Mouse (Mus musculus) embryonic facial prominence, embryonic 10.5 days (tissue): ENCODE results near the gene Fbxo11. TPM values are rescaled to one million over a fixed set of nuclear protein-coding genes. Genes with fewer than 3 reads are reported as not detected.

Experiments used
- DNase-seq: peaks from one replicate; pipeline ENCODE4 v3.0.0-alpha.2; 2017; ENCODE audit warnings: low spot score
- H3K27ac ChIP-seq: fragments of 300-500 bp; sonication (generic); replicated peaks from 2 replicates; pipeline ENCODE4 v1.5.1; 2016; ENCODE audit warnings: mild to moderate bottlenecking
- H3K27me3 ChIP-seq: fragments of 300-500 bp; sonication (generic); replicated peaks from 2 replicates; pipeline ENCODE4 v1.6.1; 2016; ENCODE audit warnings: low read depth, mild to moderate bottlenecking; ENCODE audit not compliant: poor library complexity, severe bottlenecking
- H3K36me3 ChIP-seq: fragments of 300-500 bp; sonication (generic); replicated peaks from 2 replicates; pipeline ENCODE4 v1.6.1; 2016; ENCODE audit warnings: mild to moderate bottlenecking, moderate library complexity
- H3K4me1 ChIP-seq: fragments of 300-500 bp; sonication (generic); 2 replicates; pipeline ENCODE4 v1.6.1; 2016
- H3K4me3 ChIP-seq: fragments of 300-500 bp; sonication (generic); 2 replicates; pipeline ENCODE4 v1.5.1; 2016; ENCODE audit warnings: mild to moderate bottlenecking, moderate library complexity
- H3K9me3 ChIP-seq: fragments of 300-500 bp; sonication (generic); 2 replicates; pipeline ENCODE4 v1.6.1; 2016; ENCODE audit warnings: mild to moderate bottlenecking
- WGBS: fragments of 180-500 bp; shearing (Covaris S2); methylation state at CpG from one replicate; pipeline ENCODE4 v1.1.7; 2016; 5-methylcytosine and 5-hydroxymethylcytosine counted together
- polyA plus RNA-seq: library from polyadenylated mRNA; unstranded; fragments of >200 nt; fragmentation: Nextera tagmentation; extraction: Ambion mirVana; gene quantifications from 2 replicates; pipeline ENCODE4 v1.2.1, GENCODE M21; 2016

The Fbxo11 gene
- polyA plus RNA-seq, 1 experiment from 2014 or later = 17.5 TPM

GRCm38 (mm10) chr17:88095517-88096198 is 30.6 kb upstream of the Fbxo11 start:
- Histone ChIP-seq H3K27ac (no peak overlapping the region), H3K4me3 (no peak overlapping the region), H3K9me3 (no peaks in the 10 kb centered on the region), H3K4me1 (no peaks in the 10 kb centered on the region), H3K36me3 (no peaks in the 10 kb centered on the region), H3K27me3 (no peaks in the 10 kb centered on the region)
- DNase-seq = no peak
- WGBS = 74% methylated on average over 10 of the region's 10 CpGs

- H3K4me3 ChIP-seq = no peak overlapping the region
- DNase-seq = no peak
- H3K27me3 ChIP-seq = no peaks in the 10 kb centered on the region
- no peaks in the 10 kb centered on the region for H3K9me3 ChIP-seq
- 89% methylated on average over 12 of the region's 12 CpGs for WGBS
- H3K4me1 ChIP-seq = no peaks in the 10 kb centered on the region
- H3K27ac ChIP-seq = no peak overlapping the region
- H3K36me3 ChIP-seq = no peaks in the 10 kb centered on the region
Measured at GRCm38 (mm10) chr17:88094327-88094726, 29.2 kb upstream of the Fbxo11 start.

DNA sequence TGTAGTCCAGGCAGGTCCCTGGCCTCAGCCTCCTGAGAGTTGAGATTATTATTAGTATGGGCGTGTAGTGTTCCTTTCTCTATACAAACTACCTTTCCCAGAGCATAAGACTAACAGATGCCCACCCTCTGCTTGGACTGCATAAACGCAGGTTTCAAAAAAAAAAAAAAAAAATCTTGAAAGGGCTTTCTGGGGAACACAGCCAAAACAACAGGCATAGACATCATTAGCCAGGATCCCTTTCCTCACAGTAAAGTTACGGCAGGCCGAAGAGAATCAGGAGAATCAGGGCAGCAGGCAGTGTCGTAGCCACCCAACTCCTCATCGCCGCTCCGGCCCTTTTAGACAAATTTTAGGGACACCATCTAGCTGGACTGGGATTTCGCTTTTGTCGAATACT is 28.7 kb upstream of the Fbxo11 start:
- Histone ChIP-seq H3K4me3 (no peak overlapping the region), H3K27me3 (no peaks in the 10 kb centered on the region), H3K4me1 (no peaks in the 10 kb centered on the region), H3K27ac (no peak overlapping the region), H3K36me3 (no peaks in the 10 kb centered on the region), H3K9me3 (no peaks in the 10 kb centered on the region)
- WGBS = 91% methylated on average over 10 of the region's 10 CpGs
- DNase-seq = no peak

GRCm38 (mm10) chr17:88085976-88086375 is 20.9 kb upstream of the Fbxo11 start:
- H3K27ac ChIP-seq = no peak overlapping the region
- no peaks in the 10 kb centered on the region for H3K4me1 ChIP-seq
- no peaks in the 10 kb centered on the region for H3K36me3 ChIP-seq
- DNase-seq = no peak
- no peaks in the 10 kb centered on the region; the same call in 1 of the 2 replicates for H3K9me3 ChIP-seq
- 88% methylated on average over 11 of the region's 11 CpGs for WGBS
- no peaks in the 10 kb centered on the region for H3K27me3 ChIP-seq
- H3K4me3 ChIP-seq = no peak overlapping the region

DNA sequence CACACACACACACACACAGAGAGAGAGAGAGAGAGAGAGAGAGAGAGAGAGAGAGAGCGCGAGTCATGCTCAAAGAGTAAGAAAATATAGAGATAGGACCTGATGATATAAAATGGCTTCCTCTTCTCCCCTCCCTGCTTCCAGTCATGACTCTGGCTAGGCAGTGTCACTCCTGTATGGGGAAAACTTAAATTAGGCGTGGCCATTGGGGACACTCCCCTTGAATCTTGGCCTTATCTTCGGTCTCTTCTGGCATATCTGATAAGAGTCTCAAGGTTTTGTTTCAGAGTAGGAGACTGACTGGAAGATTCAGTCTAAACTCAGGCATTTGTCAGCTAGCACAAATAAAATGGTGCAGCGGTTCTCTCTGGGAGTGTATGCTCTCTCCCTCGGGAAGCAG is 16.4 kb upstream of the Fbxo11 start:
- 95% methylated on average over 6 of the region's 6 CpGs for WGBS
- H3K27me3 ChIP-seq = no peaks in the 10 kb centered on the region
- DNase-seq = no peak

GRCm38 (mm10) chr17:88079771-88080170 is 14.7 kb upstream of the Fbxo11 start:
- no peak overlapping the region for H3K27ac ChIP-seq
- no peak overlapping the region for H3K4me3 ChIP-seq
- no peak for DNase-seq
- H3K9me3 ChIP-seq = no peaks in the 10 kb centered on the region; the same call in 1 of the 2 replicates
- H3K4me1 ChIP-seq = no peaks in the 10 kb centered on the region
- WGBS = 87% methylated on average over 8 of the region's 8 CpGs
- no peaks in the 10 kb centered on the region for H3K36me3 ChIP-seq
- no peaks in the 10 kb centered on the region for H3K27me3 ChIP-seq

More for the DNA sequence above, 16.4 kb upstream of the Fbxo11 start:
- Histone ChIP-seq H3K36me3 (no peaks in the 10 kb centered on the region), H3K9me3 (no peaks in the 10 kb centered on the region; the same call in 1 of the 2 replicates), H3K27ac (no peak overlapping the region), H3K4me3 (no peak overlapping the region), H3K4me1 (no peaks in the 10 kb centered on the region)

DNA sequence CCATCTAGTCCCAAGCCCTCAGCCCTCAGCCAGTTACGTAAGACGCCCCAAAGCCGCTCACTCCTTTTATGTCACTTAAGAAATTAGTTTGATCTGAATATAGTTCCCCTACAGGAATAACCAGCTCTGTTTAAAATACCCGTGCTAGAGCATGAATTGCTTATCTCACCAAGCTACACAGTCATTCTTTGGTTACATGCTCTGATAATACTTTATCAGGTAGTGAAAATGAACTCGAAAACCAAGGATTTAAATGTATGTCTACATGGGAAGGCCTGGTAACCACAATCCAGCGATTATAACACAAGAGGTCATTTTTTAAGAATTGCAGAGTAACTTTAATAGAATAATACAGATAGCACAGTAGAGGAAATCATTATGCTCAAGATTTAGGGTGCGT is 7.0 kb upstream of the Fbxo11 start:
- no peaks in the 10 kb centered on the region for H3K36me3 ChIP-seq
- H3K27me3 ChIP-seq = no peaks in the 10 kb centered on the region
- no peak for DNase-seq
- H3K4me1 ChIP-seq = peaks cover 2% of the 10 kb centered on the region; the same call in 1 of the 2 replicates
- no peaks in the 10 kb centered on the region for H3K9me3 ChIP-seq
- no peak overlapping the region for H3K4me3 ChIP-seq
- WGBS = 87% methylated on average over 7 of the region's 7 CpGs
- no peak overlapping the region for H3K27ac ChIP-seq

- 92% methylated on average over 7 of the region's 7 CpGs for WGBS
- H3K36me3 ChIP-seq = no peaks in the 10 kb centered on the region
- DNase-seq = no peak
- no peak overlapping the region for H3K4me3 ChIP-seq
- no peaks in the 10 kb centered on the region for H3K9me3 ChIP-seq
- H3K27ac ChIP-seq = no peak overlapping the region
- H3K27me3 ChIP-seq = no peaks in the 10 kb centered on the region
- peaks cover 10% of the 10 kb centered on the region for H3K4me1 ChIP-seq
Measured at GRCm38 (mm10) chr17:88068024-88068719, 3.1 kb upstream of the Fbxo11 start.

DNA sequence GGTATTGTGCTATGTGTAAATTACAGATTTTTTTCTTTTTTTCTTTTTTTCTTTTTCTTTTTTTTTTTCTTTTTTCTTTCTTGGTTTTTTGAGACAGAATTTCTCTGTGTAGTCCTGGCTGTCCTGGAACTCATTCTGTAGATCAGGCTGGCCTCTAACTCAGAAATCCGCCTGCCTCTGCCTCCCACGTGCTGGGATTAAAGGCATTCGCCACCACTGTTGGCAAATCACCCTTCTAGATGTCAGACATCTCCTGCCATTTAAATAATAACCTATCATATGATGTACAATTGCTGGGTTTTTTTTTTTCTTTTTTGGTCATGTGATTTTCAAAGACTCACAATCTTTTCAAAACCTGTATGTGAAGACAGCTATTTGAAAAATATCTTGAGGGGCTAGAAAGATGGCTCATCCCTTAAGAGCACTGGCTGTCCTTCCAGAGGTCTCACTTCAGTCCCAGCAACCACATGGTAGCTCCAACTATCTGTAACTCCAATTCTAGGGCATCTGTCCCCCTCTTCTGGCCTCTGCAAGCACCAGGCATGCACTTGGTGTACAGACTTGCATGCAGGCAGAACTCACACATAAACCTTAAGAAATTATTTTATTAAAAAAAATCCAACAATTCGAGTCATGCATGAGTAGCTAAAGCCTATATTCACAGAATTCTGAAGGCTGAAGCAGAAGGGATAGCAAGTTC is 2.3 kb upstream of the Fbxo11 start:
- 83% methylated on average over 4 of the region's 4 CpGs for WGBS
- Histone ChIP-seq H3K4me1 (peaks cover 17% of the 10 kb centered on the region), H3K36me3 (no peaks in the 10 kb centered on the region), H3K4me3 (peak overlapping the region; percentile 99), H3K27me3 (no peaks in the 10 kb centered on the region), H3K9me3 (no peaks in the 10 kb centered on the region), H3K27ac (no peak overlapping the region)
- no peak for DNase-seq

DNA sequence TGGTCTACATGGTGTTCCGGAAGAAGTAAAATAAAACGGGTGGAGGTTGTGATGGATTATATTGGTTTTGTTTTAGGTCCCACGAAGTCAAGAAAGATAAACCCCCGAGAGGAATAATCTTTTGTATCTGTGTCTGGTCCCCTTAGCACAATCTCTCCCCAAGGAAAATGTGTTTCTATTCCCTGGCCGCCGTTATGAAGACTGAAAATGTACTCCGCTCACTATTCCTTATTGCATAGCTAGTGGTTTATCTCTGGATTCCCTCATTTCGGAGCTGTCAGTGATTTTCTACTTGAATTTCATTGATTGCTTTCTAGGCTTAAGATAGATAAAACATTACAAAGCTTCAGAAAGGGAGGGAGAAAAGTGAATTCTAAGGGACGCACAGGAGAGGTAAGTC is 1.7 kb upstream of the Fbxo11 start:
- 13% methylated on average over 9 of the region's 9 CpGs for WGBS
- no peaks in the 10 kb centered on the region for H3K9me3 ChIP-seq
- no peak for DNase-seq
- peak overlapping the region; percentile 100 for H3K27ac ChIP-seq
- no peaks in the 10 kb centered on the region for H3K27me3 ChIP-seq
- no peaks in the 10 kb centered on the region for H3K36me3 ChIP-seq
- H3K4me3 ChIP-seq = peak overlapping the region; percentile 99
- H3K4me1 ChIP-seq = peaks cover 17% of the 10 kb centered on the region

GRCm38 (mm10) chr17:88065801-88066646 is 933 bp upstream of the Fbxo11 start:
- Histone ChIP-seq H3K36me3 (no peaks in the 10 kb centered on the region), H3K9me3 (no peaks in the 10 kb centered on the region), H3K27ac (peak overlapping the region; percentile 100), H3K4me3 (peak overlapping the region; percentile 99), H3K27me3 (no peaks in the 10 kb centered on the region), H3K4me1 (peaks cover 17% of the 10 kb centered on the region)
- DNase-seq = peak; percentile 98
- under 1% methylated on average over 55 of the region's 57 CpGs for WGBS
